Mouse (Mus musculus) liver, embryonic 14.5 days (tissue): ENCODE data around the gene Sumf1. TPM values are rescaled to one million over a fixed set of nuclear protein-coding genes. Genes with fewer than 3 reads are reported as not detected.

Source experiments
- ATAC-seq: fragments of 200-750 bp; cut with Nextera tagmentation; 2 replicates; pipeline ENCODE4 v1.8.0; 2017; ENCODE audit warnings: moderate number of reproducible peaks, mild to moderate bottlenecking, moderate library complexity; ENCODE audit not compliant: insufficient read depth
- DNase-seq, 3 experiments: peaks; one replicate each; pipeline ENCODE4 v3.0.0-alpha.2; 2012 to 2013; ENCODE audit warnings: low read depth in 3 of 3, low spot score in 3 of 3
- H3K27ac ChIP-seq: fragments of 300-500 bp; sonication (generic); 2 replicates; pipeline ENCODE4 v1.5.1; 2014; ENCODE audit warnings: moderate library complexity, mild to moderate bottlenecking, control low read depth, inconsistent platforms
- H3K27me3 ChIP-seq: fragments of 300-500 bp; sonication (generic); 2 replicates; pipeline ENCODE4 v1.6.1; 2014; ENCODE audit warnings: mild to moderate bottlenecking, low read length, moderate library complexity; ENCODE audit not compliant: control insufficient read depth, insufficient read depth
- H3K36me3 ChIP-seq: fragments of 300-500 bp; sonication (generic); replicated peaks from 2 replicates; pipeline ENCODE4 v1.6.1; 2014; ENCODE audit warnings: low read depth; ENCODE audit not compliant: control insufficient read depth, insufficient read depth
- H3K4me1 ChIP-seq, 2 experiments: fragments of 200-500 bp in 1 of 2; fragments of 300-500 bp in 1 of 2; sonication (generic) in 1 of 2; replicated peaks; 2 replicates each; pipeline ENCODE4 v1.6.1; 2012 to 2014; ENCODE audit warnings: antibody characterized with exemption in 1 of 2, inconsistent platforms in 1 of 2, low read length in 1 of 2; ENCODE audit not compliant: control insufficient read depth in 2 of 2, insufficient read depth in 2 of 2
- H3K4me2 ChIP-seq: fragments of 300-500 bp; sonication (generic); 2 replicates; pipeline ENCODE4 v1.6.1; 2014; ENCODE audit warnings: low read depth, mild to moderate bottlenecking, control low read depth, moderate library complexity
- H3K4me3 ChIP-seq, 2 experiments: fragments of 200-500 bp in 1 of 2; fragments of 300-500 bp in 1 of 2; sonication (generic) in 1 of 2; 2 replicates each; pipeline ENCODE4 v1.5.1; 2012 to 2014; ENCODE audit warnings: low read depth in 2 of 2, low read length in 2 of 2, mild to moderate bottlenecking in 2 of 2, control low read depth in 1 of 2, inconsistent platforms in 1 of 2, moderate library complexity in 1 of 2; ENCODE audit not compliant: insufficient read depth in 1 of 2
- H3K9ac ChIP-seq: fragments of 300-500 bp; sonication (generic); replicated peaks from 2 replicates; pipeline ENCODE4 v1.6.1; 2014; ENCODE audit warnings: mild to moderate bottlenecking, control low read depth, moderate library complexity
- H3K9me3 ChIP-seq: fragments of 300-500 bp; sonication (generic); 2 replicates; pipeline ENCODE4 v1.6.1; 2016; ENCODE audit warnings: low read length, mixed read lengths; ENCODE audit not compliant: control insufficient read depth
- CTCF ChIP-seq: IDR thresholded peaks from 2 replicates; pipeline ENCODE4 v1.5.1; 2016; ENCODE audit warnings: antibody characterized with exemption, low read depth, control low read depth
- EP300 ChIP-seq: IDR thresholded peaks from 2 replicates; pipeline ENCODE4 v1.6.1; 2016; ENCODE audit warnings: antibody characterized with exemption, low read depth
- WGBS: fragments of 180-500 bp; shearing (Covaris S2); extraction: QIAGEN DNeasy Blood & Tissue Kit; methylation state at CpG from one replicate; pipeline ENCODE4 v1.1.7; 2014; ENCODE audit not compliant: insufficient replicate concordance; 5-methylcytosine and 5-hydroxymethylcytosine counted together
- polyA plus RNA-seq, 2 experiments: library from polyadenylated mRNA; depleted of rRNA in 1 of 2; stranded (reverse) in 1 of 2; unstranded in 1 of 2; fragments of >200 nt; fragmentation: Nextera tagmentation in 1 of 2; extraction: Ambion mirVana in 1 of 2; gene quantifications; 2 replicates each; pipeline versions ENCODE4 v1.2.1 to v1.2.3; 2012 to 2014

Gene Sumf1
- polyA plus RNA-seq, 2 experiments: 5.4 to 8.2 TPM

DNA sequence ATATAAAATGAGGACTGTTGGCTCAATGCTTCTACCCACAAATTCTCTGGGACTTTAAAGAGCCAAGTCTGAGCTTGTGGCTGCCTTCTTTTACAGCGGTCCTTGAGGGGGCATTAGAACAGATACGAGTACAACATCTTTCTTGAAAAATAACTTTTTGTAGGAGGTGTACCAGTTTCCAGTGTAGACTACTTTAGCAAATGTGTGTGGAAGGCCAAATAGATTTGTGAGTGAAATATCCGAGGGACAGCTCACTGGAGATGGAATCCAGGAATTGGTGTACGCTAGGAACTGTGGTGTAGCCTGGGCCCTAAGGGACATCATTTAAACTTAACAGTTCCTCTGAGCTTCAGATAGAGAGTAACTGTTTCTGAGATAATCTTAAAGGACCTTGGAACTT is 39.0 kb upstream of the Sumf1 start:
- no peaks in the 10 kb centered on the region; a peak in 1 of 4 replicates for H3K4me1 ChIP-seq

GRCm38 (mm10) chr6:108222875-108223274 is 37.5 kb upstream of the Sumf1 start:
- no peak for ATAC-seq

More for the DNA sequence above, 39.0 kb upstream of the Sumf1 start:
- no peak for DNase-seq
- no peaks in the 10 kb centered on the region for H3K27me3 ChIP-seq
- H3K36me3 ChIP-seq: no peaks in the 10 kb centered on the region
- H3K9me3 ChIP-seq: no peaks in the 10 kb centered on the region
- 75% methylated on average over 4 of the region's 4 CpGs for WGBS
- TF ChIP-seq CTCF (no peak), EP300 (no peak)
- no peak for ATAC-seq
- H3K27ac ChIP-seq: no peak overlapping the region
- H3K4me3 ChIP-seq: no peak overlapping the region
- H3K4me2 ChIP-seq: no peak overlapping the region
- no peak overlapping the region for H3K9ac ChIP-seq

GRCm38 (mm10) chr6:108222435-108222834 is 37.1 kb upstream of the Sumf1 start:
- H3K36me3 ChIP-seq: no peaks in the 10 kb centered on the region
- H3K9ac ChIP-seq: no peak overlapping the region
- H3K27me3 ChIP-seq: no peaks in the 10 kb centered on the region
- H3K9me3 ChIP-seq: no peaks in the 10 kb centered on the region
- TF ChIP-seq EP300 (no peak), CTCF (no peak)
- H3K4me2 ChIP-seq: no peak overlapping the region
- H3K27ac ChIP-seq: no peak overlapping the region
- no peak for DNase-seq
- H3K4me3 ChIP-seq: no peak overlapping the region
- 56% methylated on average over 5 of the region's 5 CpGs for WGBS
- H3K4me1 ChIP-seq: no peaks in the 10 kb centered on the region; a peak in 1 of 4 replicates
- ATAC-seq: no peak

More at GRCm38 (mm10) chr6:108222875-108223274, 37.5 kb upstream of the Sumf1 start:
- H3K9ac ChIP-seq: no peak overlapping the region
- H3K36me3 ChIP-seq: no peaks in the 10 kb centered on the region
- TF ChIP-seq CTCF (no peak), EP300 (no peak)
- H3K4me3 ChIP-seq: no peak overlapping the region
- WGBS: 77% methylated on average over 5 of the region's 5 CpGs
- no peaks in the 10 kb centered on the region; a peak in 1 of 4 replicates for H3K4me1 ChIP-seq
- no peak overlapping the region for H3K27ac ChIP-seq
- DNase-seq: no peak
- H3K4me2 ChIP-seq: no peak overlapping the region
- no peaks in the 10 kb centered on the region for H3K9me3 ChIP-seq
- no peaks in the 10 kb centered on the region for H3K27me3 ChIP-seq

GRCm38 (mm10) chr6:108217987-108218386 is 32.6 kb upstream of the Sumf1 start:
- no peak for TF ChIP-seq EP300
- WGBS: 75% methylated on average over 3 of the region's 3 CpGs
- Histone ChIP-seq H3K9ac (no peak overlapping the region), H3K4me2 (no peak overlapping the region), H3K27ac (no peak overlapping the region), H3K4me3 (no peak overlapping the region), H3K9me3 (no peaks in the 10 kb centered on the region), H3K4me1 (peaks cover 7 to 8% of the 10 kb centered on the region in 2 experiments), H3K27me3 (no peaks in the 10 kb centered on the region), H3K36me3 (no peaks in the 10 kb centered on the region)
- ATAC-seq (no peak), DNase-seq (no peak)

DNA sequence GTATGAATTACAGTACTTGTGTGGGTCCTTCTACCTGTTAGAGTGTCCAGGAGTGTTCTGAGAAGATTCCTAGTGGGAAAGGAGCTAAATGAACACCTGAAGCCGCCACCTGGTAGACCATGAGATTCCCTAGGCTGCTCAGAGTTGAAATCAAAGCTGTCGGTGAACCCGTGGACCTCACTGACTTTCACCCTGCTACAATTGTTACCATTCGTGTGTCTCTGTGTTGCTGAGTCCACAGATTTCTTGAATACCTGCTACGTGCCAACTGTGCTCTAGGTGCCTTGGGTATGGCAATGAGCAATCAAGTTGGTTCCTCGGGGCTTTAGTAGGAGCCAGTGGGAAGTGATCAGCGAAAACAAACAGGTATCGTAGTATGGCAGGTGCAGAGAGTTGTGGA is 31.4 kb upstream of the Sumf1 start:
- Histone ChIP-seq H3K36me3 (no peaks in the 10 kb centered on the region), H3K4me2 (no peak overlapping the region), H3K4me1 (peaks cover 8 to 10% of the 10 kb centered on the region in 2 experiments), H3K27me3 (no peaks in the 10 kb centered on the region), H3K4me3 (no peak overlapping the region), H3K9me3 (no peaks in the 10 kb centered on the region), H3K9ac (no peak overlapping the region), H3K27ac (no peak overlapping the region)
- WGBS: 80% methylated on average over 8 of the region's 8 CpGs
- no peak for ATAC-seq
- TF ChIP-seq CTCF (no peak), EP300 (no peak)
- DNase-seq: no peak
